Mouse (Mus musculus) heart, adult 9 months (tissue): ENCODE results near the gene Stfa3.
"Not testable (repeated sequence)": the region's sequence is repeated elsewhere in the genome, so short reads cannot be mapped to it uniquely, and the experiment has no call there.

Experiments
- DNase-seq, 2 experiments: peaks; one replicate each; pipeline ENCODE4 v3.0.0; 2022; ENCODE audit warnings: low spot score in 2 of 2

The Stfa3 gene

DNA sequence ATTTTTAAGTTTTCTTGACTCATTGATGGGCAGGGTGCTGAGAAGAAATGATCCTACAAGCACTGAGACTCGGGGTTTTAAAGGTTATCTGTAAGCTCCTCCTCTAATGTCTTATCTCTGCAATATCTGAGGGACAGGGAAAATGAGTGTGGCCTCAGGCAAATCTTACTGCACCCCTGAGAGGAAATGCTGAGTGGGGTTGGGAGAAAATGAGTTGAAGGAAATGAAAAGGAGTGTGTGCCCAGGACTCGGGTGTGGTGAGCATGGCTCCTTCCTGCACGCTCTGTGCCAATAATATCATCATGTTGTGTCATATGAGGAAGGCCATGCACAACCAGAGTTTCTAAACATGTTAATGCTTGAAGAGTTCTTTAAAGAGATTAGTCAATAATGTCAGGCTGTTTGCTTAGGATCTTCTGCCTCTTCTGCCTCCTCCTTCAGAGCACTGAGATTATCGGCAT, at the start of gene Stfa3:
TSS of gene Stfa3 (minus strand) at position 51 of the 461 bp plus-strand sequence.
- DNase-seq = no peak

DNA sequence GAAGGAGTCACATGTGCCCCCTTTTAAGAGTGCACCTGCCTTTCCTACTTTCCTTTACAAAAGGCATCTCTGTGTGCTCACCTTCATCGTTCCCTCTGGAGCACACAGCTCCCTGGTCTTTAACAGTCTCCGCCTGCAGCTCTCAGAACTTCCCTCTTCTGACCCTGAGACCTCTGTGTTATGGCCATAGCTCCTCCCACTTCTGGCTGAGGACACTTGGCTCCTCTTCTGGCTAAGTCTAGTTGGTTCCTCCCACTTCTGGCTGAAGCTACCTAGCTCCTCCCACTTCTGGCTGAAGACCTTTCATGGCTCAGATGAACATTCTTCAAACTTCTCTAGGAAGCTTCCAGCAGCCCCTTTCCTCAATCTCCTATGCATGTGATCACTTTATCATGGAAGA, 47.1 kb upstream of the Stfa3 start:
- DNase-seq = peak in 1 of 2 experiments; percentile 6

DNA sequence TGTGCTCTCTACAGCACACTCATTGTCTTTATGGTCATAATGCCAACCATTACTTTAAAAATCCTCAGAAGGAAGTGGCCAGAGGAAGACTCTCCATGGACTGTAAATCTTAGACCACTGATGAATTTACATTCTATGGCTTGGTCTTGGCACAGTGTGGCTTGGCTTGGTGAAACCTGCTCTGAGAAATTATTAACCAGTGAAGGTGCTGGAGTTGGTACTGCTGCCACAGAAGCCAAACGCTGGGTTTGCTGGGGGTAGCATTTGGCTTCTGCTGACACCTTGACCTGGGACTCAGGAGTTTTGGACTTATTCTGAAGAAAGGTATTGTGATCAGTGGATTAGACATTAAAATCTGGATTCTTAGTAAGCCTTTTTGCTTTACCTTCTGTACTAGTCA, 37.2 kb upstream of the Stfa3 start:
- no peak for DNase-seq

DNA sequence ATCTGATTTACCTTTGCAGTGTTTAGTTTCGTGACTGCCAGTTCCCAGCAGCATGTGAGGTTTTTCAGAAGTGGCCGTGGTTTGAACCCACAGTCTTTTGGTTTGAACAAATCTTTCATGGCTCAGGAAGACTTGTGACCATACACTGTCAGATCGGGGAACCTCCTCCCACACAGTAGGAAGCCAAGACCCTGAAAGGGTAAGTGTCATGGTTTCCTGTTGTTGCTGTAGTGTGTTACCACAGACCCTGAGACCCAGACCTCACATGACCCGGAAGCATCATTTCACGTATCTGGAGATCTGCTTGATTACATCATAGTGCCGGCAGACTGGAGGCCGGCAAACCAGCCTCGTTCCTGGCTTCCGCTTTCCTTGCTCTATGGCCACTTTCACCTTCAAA, 21.7 kb upstream of the Stfa3 start:
- peak; percentile 2 to 7 for DNase-seq

DNA sequence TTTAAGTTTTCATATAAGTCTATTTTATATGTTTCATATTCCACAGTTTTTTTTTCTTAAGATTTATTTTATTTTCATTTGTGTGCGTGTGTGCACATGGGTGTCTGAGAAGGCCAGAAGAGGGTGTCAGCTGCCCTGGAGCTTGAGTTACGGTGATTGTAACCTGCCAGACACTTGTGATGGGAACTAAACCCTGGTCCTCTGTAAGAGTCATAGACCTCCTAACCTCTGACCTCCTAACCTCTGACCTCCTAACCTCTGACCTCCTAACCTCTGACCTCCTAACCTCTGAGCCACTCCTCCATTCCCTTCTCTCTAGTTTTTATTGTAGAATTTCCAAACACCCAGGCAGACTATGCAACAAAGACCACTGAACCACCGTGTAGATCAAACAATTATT, 20.3 kb upstream of the Stfa3 start:
- no peak for DNase-seq

DNA sequence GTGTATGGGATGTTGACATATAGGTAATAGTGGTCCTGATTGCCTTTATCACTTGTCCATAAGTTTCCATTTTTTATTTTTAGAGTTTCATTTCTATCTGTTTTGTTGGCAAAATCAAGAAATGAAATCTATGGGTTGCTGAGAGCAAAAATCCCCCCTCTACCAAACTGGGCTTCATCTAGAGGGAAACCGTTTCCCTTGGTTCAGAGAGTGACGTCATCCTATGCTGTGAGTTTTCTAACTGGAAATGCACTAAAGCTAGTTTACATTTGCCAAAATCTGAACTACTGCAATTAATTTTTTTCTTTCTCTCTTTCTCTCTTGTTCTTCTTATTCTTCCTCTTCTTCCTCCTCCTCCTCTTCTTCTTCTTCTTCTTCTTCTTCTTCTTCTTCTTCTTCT, 19.7 kb upstream of the Stfa3 start:
- no peak for DNase-seq

DNA sequence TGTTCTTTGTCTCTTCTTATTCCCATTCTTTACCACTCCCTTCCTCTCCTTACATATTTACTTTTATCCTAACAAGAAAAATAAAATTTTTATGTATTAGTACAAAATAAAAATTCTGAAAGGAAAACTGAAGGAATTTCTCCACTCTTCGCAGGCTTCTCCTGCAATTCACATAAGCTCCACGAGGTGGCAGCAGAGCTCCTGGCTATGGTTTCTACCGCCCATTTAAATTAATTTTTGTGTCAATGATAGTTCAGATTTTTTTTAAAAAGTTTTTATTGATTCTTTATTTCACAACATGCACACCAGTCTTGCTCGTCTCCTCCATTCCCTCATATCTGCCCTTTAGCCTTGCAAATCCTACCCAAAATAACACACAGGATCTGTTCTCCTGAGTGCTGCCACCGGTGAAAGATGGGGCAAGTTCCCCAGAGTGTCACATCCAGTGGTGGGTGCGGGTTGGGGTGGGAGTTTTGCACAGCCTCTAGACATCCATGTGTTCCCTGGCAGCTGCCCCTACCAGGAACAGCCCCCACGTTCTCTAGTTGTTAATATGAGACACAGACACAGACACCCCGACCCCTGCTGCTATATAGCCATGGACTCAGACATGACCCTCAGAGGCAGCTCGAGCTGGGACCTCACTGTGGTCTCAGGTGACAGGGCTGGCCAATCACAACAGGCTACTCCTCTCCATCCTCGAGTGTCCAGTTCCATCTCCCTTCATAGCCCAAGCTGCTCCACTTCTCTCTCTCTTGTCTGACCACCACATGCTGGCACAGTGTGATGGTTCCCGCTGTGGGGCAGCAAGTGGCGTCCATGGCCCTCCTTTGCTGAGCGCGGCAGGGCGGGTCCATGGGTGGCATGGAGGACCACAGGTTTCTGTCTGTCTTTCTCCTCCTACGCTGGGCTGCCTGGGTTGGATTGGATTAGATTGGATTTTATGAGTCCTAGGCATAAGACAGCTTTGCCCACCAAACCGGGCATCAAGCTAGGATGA, 18.3 kb upstream of the Stfa3 start:
- DNase-seq = peak in 1 of 2 experiments; percentile 9

DNA sequence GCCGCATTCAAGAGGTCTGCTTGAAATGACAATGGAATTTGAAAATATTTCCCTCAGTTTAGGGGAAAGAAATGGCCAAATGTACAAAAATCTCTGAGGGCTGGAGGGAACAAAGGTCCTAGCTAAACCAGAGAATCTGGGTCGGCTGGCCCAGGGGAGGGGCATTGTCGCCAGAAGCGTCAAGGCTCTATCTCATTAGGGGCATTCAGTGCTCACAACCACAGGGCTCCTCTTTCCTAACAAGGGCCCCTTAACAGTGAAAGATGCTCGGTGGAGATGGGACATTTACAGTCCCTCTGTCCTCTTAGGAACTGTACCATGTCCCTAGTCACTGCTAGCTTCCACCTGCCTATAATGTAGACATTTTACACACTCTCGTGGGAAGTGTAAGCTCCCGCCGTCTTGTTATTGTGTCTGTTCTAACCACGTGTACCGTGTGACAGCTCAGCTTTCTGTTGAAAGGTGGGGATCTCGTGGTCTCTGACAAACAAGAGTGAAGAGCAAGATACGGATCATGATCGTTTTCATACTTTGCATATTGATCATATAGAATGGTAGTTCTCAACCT, 16.0 kb upstream of the Stfa3 start:
- no peak for DNase-seq

DNA sequence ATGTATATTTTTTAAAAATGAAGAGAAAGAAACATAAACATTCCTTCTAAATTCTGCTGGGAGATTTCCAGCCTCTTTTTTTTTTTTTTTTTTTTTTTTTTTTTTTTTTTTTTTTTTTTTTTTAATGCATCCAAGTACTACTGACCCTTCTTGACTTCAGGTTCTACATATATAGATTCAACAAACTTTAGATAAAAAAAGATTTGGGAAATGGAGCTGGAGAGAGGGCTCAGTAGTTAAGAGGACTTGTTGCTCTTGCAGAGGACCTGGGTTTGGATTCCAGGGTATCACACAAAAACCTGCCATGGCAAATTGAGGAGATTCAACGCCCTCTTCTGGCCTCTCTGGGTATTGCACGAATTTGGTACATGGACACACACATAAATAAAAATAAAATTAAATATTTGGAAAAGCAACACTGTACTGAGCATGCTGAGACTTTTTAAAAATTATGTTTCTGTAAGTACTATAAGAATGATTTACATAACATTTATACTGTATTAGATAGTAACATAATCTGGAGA, 14.8 kb upstream of the Stfa3 start:
- no peak for DNase-seq

DNA sequence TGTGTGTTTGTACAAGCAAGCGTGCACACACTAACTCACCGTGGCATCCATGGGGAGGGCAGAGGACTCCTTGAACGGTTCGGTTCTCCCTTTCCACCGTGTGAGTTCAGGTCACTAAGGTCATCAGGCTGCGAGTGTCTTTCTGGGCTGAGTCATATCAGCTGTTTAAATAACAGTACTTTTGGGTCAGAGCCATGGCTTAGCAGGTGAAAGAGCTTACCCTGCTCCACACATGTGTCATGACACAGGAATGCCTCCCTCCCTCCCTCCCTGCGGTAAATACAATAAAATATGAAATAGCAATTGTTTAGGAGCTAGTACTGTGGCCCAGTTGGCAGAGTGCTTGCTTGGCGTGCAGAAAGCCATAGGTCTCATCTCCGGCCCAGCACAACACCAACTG, 14.2 kb upstream of the Stfa3 start:
- no peak for DNase-seq

DNA sequence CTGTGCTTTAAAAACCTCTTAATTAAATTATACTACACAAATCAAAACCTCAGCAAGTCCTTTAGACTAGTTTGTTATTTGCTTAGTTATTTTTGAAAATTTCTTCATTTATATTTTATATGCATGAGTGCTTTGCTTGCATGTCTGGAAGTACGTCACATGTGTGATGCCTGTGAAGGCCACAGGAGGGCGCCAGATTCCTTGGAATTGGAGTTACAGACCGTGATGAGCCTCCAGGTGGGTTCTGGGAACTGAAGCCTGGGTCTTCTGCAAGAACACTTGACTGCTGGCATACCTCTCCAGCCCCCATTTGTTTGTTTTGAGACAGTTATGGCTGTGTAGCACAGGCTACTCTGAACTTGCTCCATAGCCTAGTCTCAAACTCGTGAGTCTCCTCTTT, 13.7 kb upstream of the Stfa3 start:
- no peak for DNase-seq

DNA sequence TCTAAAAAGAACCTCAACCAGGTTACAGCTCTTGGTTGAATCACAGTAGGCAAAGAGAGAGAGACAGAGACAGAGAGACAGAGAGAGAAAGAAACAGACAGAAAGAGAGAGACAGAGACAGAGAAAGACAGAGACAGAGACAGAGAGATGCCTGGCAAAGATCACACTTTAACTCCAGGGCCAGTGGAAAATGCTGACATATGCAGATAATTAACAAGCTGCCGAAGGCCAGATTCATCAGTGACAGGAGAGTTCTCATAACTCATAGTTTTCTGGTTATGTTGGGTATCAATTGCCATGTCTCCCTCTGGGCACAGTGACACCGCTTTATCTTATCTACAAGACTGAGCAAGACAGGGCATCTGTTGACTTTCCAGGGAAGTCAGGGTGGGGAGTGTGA, 12.7 kb upstream of the Stfa3 start:
- no peak for DNase-seq

DNA sequence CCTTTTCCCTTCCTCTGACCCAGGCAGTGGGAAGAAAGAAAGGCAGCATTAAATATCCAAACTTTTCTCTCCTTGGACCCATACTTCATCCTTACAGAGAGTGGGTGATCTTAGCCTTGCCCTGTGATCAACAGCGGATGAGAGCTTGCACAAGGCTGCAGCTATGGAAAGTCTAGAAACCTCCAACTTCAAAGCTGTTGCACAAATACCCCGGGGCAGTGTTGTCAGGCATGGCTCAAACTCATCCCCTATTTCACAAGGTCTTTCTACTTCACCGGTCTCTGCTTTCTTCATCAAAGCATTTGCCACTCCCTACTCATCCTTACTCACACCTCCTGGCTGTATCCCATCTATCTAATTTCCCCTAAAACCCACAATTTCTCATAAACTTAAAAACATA, 10.2 kb upstream of the Stfa3 start:
- no peak for DNase-seq

DNA sequence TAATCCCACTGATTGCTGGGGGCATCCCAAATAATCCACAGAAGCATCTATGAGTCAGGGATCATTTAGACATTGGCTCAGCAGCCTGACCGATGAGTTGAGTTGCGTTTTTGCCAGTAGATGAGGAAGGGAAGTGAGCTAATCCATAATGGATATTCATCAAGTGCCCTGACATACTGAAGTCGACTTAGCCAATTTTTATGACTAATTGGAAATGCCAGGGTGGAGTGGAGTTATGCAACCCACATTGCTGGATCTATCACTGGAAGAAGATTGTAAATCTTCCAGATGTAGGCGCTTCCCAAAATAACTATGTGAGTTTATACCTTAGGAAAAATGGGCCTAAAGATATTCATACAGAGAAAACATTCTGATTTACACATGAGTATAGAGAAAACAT, 8.9 kb upstream of the Stfa3 start:
- DNase-seq = no peak

DNA sequence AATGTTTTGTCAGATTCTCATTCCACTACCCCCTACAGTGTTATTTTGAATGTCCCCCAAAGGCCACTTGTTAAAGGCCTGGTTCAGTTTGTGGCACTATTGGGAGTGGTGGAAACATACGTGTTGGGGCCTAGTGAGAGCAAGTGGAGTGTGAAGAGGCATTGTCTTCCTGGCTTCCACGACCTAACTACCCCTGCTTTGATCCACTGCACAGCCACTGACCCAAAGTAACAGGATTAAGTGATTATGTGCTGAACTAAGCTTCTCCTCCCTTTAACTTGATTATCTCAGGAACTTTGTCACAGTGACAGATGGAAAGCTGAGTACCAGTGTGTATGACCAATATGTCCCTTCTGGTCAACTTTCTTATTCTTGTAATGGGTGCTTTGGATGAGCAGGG, 5.2 kb upstream of the Stfa3 start:
- DNase-seq = no peak

DNA sequence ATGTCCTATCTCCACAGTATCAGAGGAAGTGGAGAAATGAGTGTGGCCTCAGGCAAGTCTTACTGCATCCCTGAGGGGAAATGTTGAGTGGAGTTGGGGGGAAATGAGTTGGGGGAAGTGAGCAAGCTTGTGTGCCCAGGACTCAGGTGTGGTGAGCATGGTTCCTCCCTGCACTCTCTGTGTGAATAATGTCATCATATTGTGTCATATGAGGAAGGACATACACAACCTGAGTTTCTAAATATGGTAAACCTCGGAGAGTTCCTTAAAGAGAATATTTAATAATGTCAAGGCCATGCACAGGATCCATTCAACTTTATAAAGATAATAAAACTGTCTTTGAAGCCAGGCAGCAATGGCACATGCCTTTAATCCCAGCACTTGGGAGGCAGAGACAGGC, 34.2 kb downstream of the Stfa3 start:
- DNase-seq = not testable (repeated sequence)

DNA sequence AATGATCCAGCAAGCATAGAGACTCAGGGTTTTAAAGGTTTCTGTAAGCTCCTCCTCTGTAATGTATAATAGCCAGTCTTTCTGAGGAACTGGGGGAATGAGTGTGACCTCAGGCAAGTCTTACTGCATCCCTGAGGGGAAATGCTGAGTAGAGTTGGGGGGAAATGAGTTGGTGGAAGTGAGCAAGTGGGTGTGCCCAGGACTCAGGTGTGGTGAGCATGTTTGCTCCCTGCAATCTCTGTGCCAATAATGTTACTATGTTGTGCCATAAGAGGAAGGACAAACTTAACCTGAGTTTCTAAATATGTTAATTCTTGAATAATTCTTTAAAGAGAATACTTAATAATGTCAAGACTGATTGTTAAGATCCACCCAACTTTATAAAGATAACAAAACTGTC, 46.8 kb downstream of the Stfa3 start, which contains the start of gene Stfa2:
TSS of gene Stfa2 (minus strand) at position 101 of the 400 bp plus-strand sequence.
- DNase-seq = no peak
